ENCODE assay signal across 17 mouse cellular contexts in genomic region chr17:27675453-27675852, GRCm38 (mm10). TPM values are rescaled to one million over a fixed set of nuclear protein-coding genes. Genes with fewer than 3 reads are reported as not detected.
A peak's percentile ranks its signal among the peaks of the same experiment; 100 is the strongest.
DNase-seq lines count a peak whose midpoint lies in the region; ATAC-seq and TF ChIP-seq lines count a peak whose summit lies in the region.
"Had no signal": no experiment of that assay in that cellular context is flagged by ENCODE, and none has a peak within 500 bp of the region (broad histone marks: within the 10 kb centered on the region; RNA-seq: fewer than 3 reads in every experiment).

No protein-coding gene starts in this region.

- dilution Hi-C loops in CH12.LX (cut with MboI; ENCODE audit: extremely low pct_ligation_motif_present, extremely low pct_unique_long_range_greater_than_20kb, low sequenced_read_pairs), result no loop called here

- peak; percentile 55 to 57 for DNase-seq in cerebellum, postnatal 10 days
- no peak for DNase-seq in cerebellum, postnatal 4 days (ENCODE audit: low spot score in 2 of 2)
- no peak for DNase-seq in left cerebral cortex, adult 2 months (ENCODE audit: extremely low spot score in 1 of 2, low spot score in 2 of 2)
- DNase-seq in left cerebral cortex, adult 8-10 months (ENCODE audit: low spot score in 2 of 2), result no peak
- peak; percentile 57 for DNase-seq in CH12.LX (ENCODE audit: extremely low read depth)
- DNase-seq in cerebellum, postnatal 14 days, result peak; percentile 41 to 61
- DNase-seq in urinary bladder, adult 18-20 months (ENCODE audit: low spot score in 2 of 2), result no peak
- DNase-seq: embryo, embryonic 11 days; kidney, adult 9 months; thymus, postnatal 14 days had no signal

- no peak overlapping the region for H3K4me3 ChIP-seq in left cerebral cortex, adult 2 months
- peak overlapping the region in 1 of 3 experiments; percentile 23 for H3K4me3 ChIP-seq in CH12.LX (replicated peaks in 1 of 3; ENCODE audit: low read depth in 2 of 3, low read length in 2 of 3, poor library complexity in 1 of 3)
- H3K4me3 ChIP-seq: erythroblast, embryonic 14.5 days; hindbrain, embryonic 12.5 days; liver, embryonic 15.5 days had no signal

- TF ChIP-seq CTCF in left cerebral cortex, adult 2 months (IDR thresholded peaks at IDR 0.05), result peak; percentile 29
- TF ChIP-seq CTCF in CH12.LX (conservative IDR thresholded peaks at IDR 0.05 in 1 of 2, IDR thresholded peaks at IDR 0.05 in 1 of 2; ENCODE audit: low read depth in 2 of 2, low read length in 2 of 2), result peak in 1 of 2 experiments; percentile 57; a peak in 2 of 4 replicates

- no peak overlapping the region for H3K4me2 ChIP-seq in CH12.LX (ENCODE audit: insufficient read depth, low read depth, poor library complexity, severe bottlenecking)
- H3K4me2 ChIP-seq: hindbrain, embryonic 12.5 days; liver, embryonic 15.5 days; midbrain, embryonic 11.5 days had no signal

- H3K79me2 ChIP-seq in CH12.LX (replicated peaks; ENCODE audit: control insufficient read depth, extremely low read depth, insufficient read depth, poor library complexity, severe bottlenecking), result no peaks in the 10 kb centered on the region

- H3K27me3 ChIP-seq in CH12.LX (replicated peaks), result no peaks in the 10 kb centered on the region
- H3K27me3 ChIP-seq: hindbrain, embryonic 12.5 days; liver, embryonic 15.5 days had no signal

- intact Hi-C loops in left cerebral cortex, adult 2 months (cut with DNase I), result no loop called here

- no peak overlapping the region for H3K9ac ChIP-seq in CH12.LX (ENCODE audit: insufficient read depth, low read depth)
- H3K9ac ChIP-seq: hindbrain, embryonic 12.5 days; liver, embryonic 15.5 days had no signal

- H3K27ac ChIP-seq in left cerebral cortex, adult 2 months, result peak overlapping the region; percentile 67
- no peak overlapping the region for H3K27ac ChIP-seq in CH12.LX (ENCODE audit: insufficient read depth, low read depth)
- H3K27ac ChIP-seq: hindbrain, embryonic 12.5 days; liver, embryonic 15.5 days had no signal

- H3K36me3 ChIP-seq in CH12.LX (replicated peaks in 1 of 2; ENCODE audit: control insufficient read depth in 1 of 2, insufficient read depth in 1 of 2, low read length in 1 of 2), result peaks cover 0 to 12% of the 10 kb centered on the region in 2 experiments
- H3K36me3 ChIP-seq: hindbrain, embryonic 12.5 days; liver, embryonic 15.5 days had no signal

- no peak for TF ChIP-seq EP300 in CH12.LX (IDR thresholded peaks at IDR 0.05; ENCODE audit: low read length)

- H3K4me1 ChIP-seq in CH12.LX (ENCODE audit: control insufficient read depth in 1 of 2, insufficient read depth in 2 of 2), result peaks cover 15 to 32% of the 10 kb centered on the region in 2 experiments
- H3K4me1 ChIP-seq: liver, embryonic 15.5 days had no signal

- peak; percentile 26 for TF ChIP-seq RAD21 in CH12.LX (IDR thresholded peaks at IDR 0.05; ENCODE audit: low read depth, low read length)

- TF ChIP-seq POLR2A in CH12.LX (IDR thresholded peaks at IDR 0.05; ENCODE audit: low read depth, low read length), result no peak

- in situ Hi-C loops in CH12.LX (cut with MboI; ENCODE audit: low pct_ligation_motif_present, low pct_unique_long_range_greater_than_20kb, low sequenced_read_pairs), result no loop called here

- H3K9me3 ChIP-seq in CH12.LX (replicated peaks; ENCODE audit: low read length), result no peaks in the 10 kb centered on the region
- H3K9me3 ChIP-seq: hindbrain, embryonic 12.5 days; liver, embryonic 15.5 days had no signal

- ATAC-seq in monocyte, adult 5-6 weeks (replicated peaks; ENCODE audit: insufficient number of reproducible peaks, low FRiP score, low TSS enrichment, poor library complexity, severe bottlenecking), result no peak
- ATAC-seq: activated CD4-positive, CD25-positive, alpha-beta regulatory T cell, adult 4 months had no signal

TF ChIP-seq in CH12.LX, 34 proteins besides CTCF, POLR2A, EP300 and RAD21:
- TF ChIP-seq SMC3 (IDR thresholded peaks at IDR 0.05; ENCODE audit: low read depth, low read length) (peak; percentile 47), JUN (IDR thresholded peaks at IDR 0.05; ENCODE audit: insufficient read depth, low read depth, low read length) (no peak), IRF4 (IDR thresholded peaks at IDR 0.05; ENCODE audit: low read depth, low read length) (no peak), CHD1 (IDR thresholded peaks at IDR 0.05; ENCODE audit: low read depth, low read length) (no peak), CHD2 (IDR thresholded peaks at IDR 0.05; ENCODE audit: low read length) (no peak), UBTF (IDR thresholded peaks at IDR 0.05; ENCODE audit: low read depth, low read length) (no peak), GABPA (IDR thresholded peaks at IDR 0.05; ENCODE audit: insufficient replicate concordance, low read depth, low read length) (no peak), E2F4 (IDR thresholded peaks at IDR 0.05; ENCODE audit: insufficient replicate concordance, low read depth, low read length) (no peak)

RNA-seq across cellular contexts. Expression of gene Pacsin1, which starts 20.1 kb away (rescaled TPM):
- 100 to 1,000 TPM; 436 to 459 TPM for total RNA-seq in left cerebral cortex, adult 2 months (2021)
- 100 to 1,000 TPM; 377 to 404 (median 391) TPM for total RNA-seq in left cerebral cortex, adult 8-10 months (2022)
- total RNA-seq in CH12.LX (2012; rRNA removed) (11.4 and 13.2 TPM in 2 replicates), CH12.LX (2014; rRNA removed) (1.9 and 2.3 TPM in 2 replicates)
- polyA plus RNA-seq in CH12.LX (2012; ENCODE audit: insufficient read length, low read depth), result 14.0 and 15.9 TPM in 2 replicates
- total RNA-seq in monocyte, adult 5-6 weeks (2017), result 1.8 TPM in 1 of 3 replicates, not detected in the others

RNA-seq across cellular contexts. Expression of gene Rps10, which starts 39.0 kb away (rescaled TPM):
- 100 to 1,000 TPM; 444 to 464 TPM for total RNA-seq in left cerebral cortex, adult 2 months (2021)
- total RNA-seq in left cerebral cortex, adult 8-10 months (2022), result 100 to 1,000 TPM; 424 to 529 (median 492) TPM
- total RNA-seq in CH12.LX (2012; rRNA removed), result 3,372 and 3,437 TPM in 2 replicates
- total RNA-seq in CH12.LX (2014; rRNA removed), result 2,694 and 3,351 TPM in 2 replicates
- polyA plus RNA-seq in CH12.LX (2012; ENCODE audit: insufficient read length, low read depth), result 2,297 and 2,522 TPM in 2 replicates
- 1,083 to 1,310 TPM (median 1,165 TPM) in 3 replicates for total RNA-seq in monocyte, adult 5-6 weeks (2017)

RNA-seq across cellular contexts. Expression of gene RPS10-NUDT3, which starts 40.4 kb away (rescaled TPM):
- total RNA-seq in left cerebral cortex, adult 2 months (2021), result 1 to 10 TPM in 1 of 2 experiments, not detected in 1; 2.0 TPM
- total RNA-seq in left cerebral cortex, adult 8-10 months (2022), result 1 to 10 TPM in 1 of 4 experiments, not detected in 3; 2.0 TPM
- total RNA-seq in CH12.LX (2012; rRNA removed), result not detected in 2 replicates
- total RNA-seq in CH12.LX (2014; rRNA removed), result not detected in 2 replicates
- polyA plus RNA-seq in CH12.LX (2012; ENCODE audit: insufficient read length, low read depth), result 30.3 and 54.1 TPM in 2 replicates
- total RNA-seq in monocyte, adult 5-6 weeks (2017), result not detected in 3 replicates
- polyA plus RNA-seq: activated CD4-positive, CD25-positive, alpha-beta regulatory T cell, adult 4 months; erythroblast, embryonic 14.5 days; hindbrain, embryonic 12.5 days; liver, embryonic 15.5 days; midbrain, embryonic 11.5 days; neural tube, embryonic 11.5 days had no signal

RNA-seq across cellular contexts. Expression of gene Nudt3, which starts 52.2 kb away (rescaled TPM):
- total RNA-seq in left cerebral cortex, adult 2 months (2021), result 100 to 1,000 TPM; 550 to 603 TPM
- total RNA-seq in left cerebral cortex, adult 8-10 months (2022), result 100 to 1,000 TPM; 583 to 634 (median 585) TPM
- total RNA-seq in CH12.LX (2012; rRNA removed), result 69.2 and 81.9 TPM in 2 replicates
- total RNA-seq in CH12.LX (2014; rRNA removed), result 44.6 and 54.4 TPM in 2 replicates
- 58.3 and 64.5 TPM in 2 replicates for polyA plus RNA-seq in CH12.LX (2012; ENCODE audit: insufficient read length, low read depth)
- 74.6 to 166 TPM (median 113 TPM) in 3 replicates for total RNA-seq in monocyte, adult 5-6 weeks (2017)

RNA-seq across cellular contexts. Expression of gene Spdef, which starts 53.3 kb away (rescaled TPM):
- under 1 TPM in 1 of 2 experiments, not detected in 1; 0.48 TPM for total RNA-seq in left cerebral cortex, adult 2 months (2021)
- total RNA-seq in left cerebral cortex, adult 8-10 months (2022), result 1 to 10 TPM in 1 of 4 experiments, under 1 TPM in 3; 0.35 to 1.4 (median 0.50) TPM
- total RNA-seq in CH12.LX (2012; rRNA removed) (not detected in 2 replicates), CH12.LX (2014; rRNA removed) (not detected in 2 replicates)
- not detected in 2 replicates for polyA plus RNA-seq in CH12.LX (2012; ENCODE audit: insufficient read length, low read depth)
- total RNA-seq in monocyte, adult 5-6 weeks (2017), result not detected in 3 replicates
- polyA plus RNA-seq: erythroblast, embryonic 14.5 days; liver, embryonic 15.5 days; neural tube, embryonic 11.5 days had no signal

Comparison
In these comparisons a context has a peak if more than half of its experiments do, and no peak if none do; other contexts are left out.
1. DNase-seq: peak in cerebellum, postnatal 10 days (2 of 2), CH12.LX (single experiment) and cerebellum, postnatal 14 days (2 of 2); none in cerebellum, postnatal 4 days (0 of 2), left cerebral cortex, adult 2 months (0 of 2), left cerebral cortex, adult 8-10 months (0 of 2) and urinary bladder, adult 18-20 months (0 of 2).
2. RNA of gene Pacsin1, which starts 20.1 kb away (total RNA-seq): 436 to 459 TPM in left cerebral cortex, adult 2 months and 377 to 404 TPM in left cerebral cortex, adult 8-10 months; 1.9 to 13.2 TPM in CH12.LX and 1.8 TPM in monocyte, adult 5-6 weeks; every median in the first group is over 10 times any median in the second.